Mouse (Mus musculus): ENCODE results near the gene Smok2b.
A peak's percentile ranks its signal among the peaks of the same experiment; 100 is the strongest.
"Not testable (repeated sequence)": the region's sequence is repeated elsewhere in the genome, so short reads cannot be mapped to it uniquely, and the experiment has no call there.

Smok2b gene

GRCm38 (mm10) chr17:13229957-13230356 is at the start of gene Smok2b:
TSS of gene Smok2b (plus strand) at chr17:13230257.
- DNase-seq = not testable (repeated sequence)

GRCm38 (mm10) chr17:13180491-13180890 is 49.6 kb upstream of the Smok2b start:
- not testable (repeated sequence) for DNase-seq

- DNase-seq = not testable (repeated sequence)
These were observed 47.3 kb upstream of the Smok2b start for GRCm38 (mm10) chr17:13182712-13183111.

- DNase-seq = not testable (repeated sequence)
These were observed 45.5 kb upstream of the Smok2b start for GRCm38 (mm10) chr17:13184514-13184913.

- DNase-seq = not testable (repeated sequence)
These were observed 43.5 kb upstream of the Smok2b start for GRCm38 (mm10) chr17:13186541-13186940.

GRCm38 (mm10) chr17:13187621-13188020 is 42.4 kb upstream of the Smok2b start:
- DNase-seq = not testable (repeated sequence)

GRCm38 (mm10) chr17:13188846-13189245 is 41.2 kb upstream of the Smok2b start:
- DNase-seq = not testable (repeated sequence)

- DNase-seq = not testable (repeated sequence)
These were observed 39.0 kb upstream of the Smok2b start for GRCm38 (mm10) chr17:13190836-13191583.

GRCm38 (mm10) chr17:13196486-13196885 is 33.6 kb upstream of the Smok2b start:
- peak; percentile 10 for DNase-seq

- not testable (repeated sequence) for DNase-seq
These were observed 31.2 kb upstream of the Smok2b start for GRCm38 (mm10) chr17:13198812-13199211.

GRCm38 (mm10) chr17:13199880-13200409 is 30.1 kb upstream of the Smok2b start:
- DNase-seq = not testable (repeated sequence)

GRCm38 (mm10) chr17:13201551-13201950 is 28.5 kb upstream of the Smok2b start:
- not testable (repeated sequence) for DNase-seq

- not testable (repeated sequence) for DNase-seq
These were observed 27.5 kb upstream of the Smok2b start for GRCm38 (mm10) chr17:13202453-13203107.

GRCm38 (mm10) chr17:13205247-13205646 is 24.8 kb upstream of the Smok2b start:
- DNase-seq = not testable (repeated sequence)

GRCm38 (mm10) chr17:13206491-13206890 is 23.6 kb upstream of the Smok2b start:
- no peak for DNase-seq

GRCm38 (mm10) chr17:13208460-13208859 is 21.6 kb upstream of the Smok2b start:
- not testable (repeated sequence) for DNase-seq

- DNase-seq = no peak
These were observed 17.8 kb upstream of the Smok2b start for GRCm38 (mm10) chr17:13212136-13212850.

GRCm38 (mm10) chr17:13214169-13214568 is 15.9 kb upstream of the Smok2b start:
- DNase-seq = no peak

- peak; percentile 17 for DNase-seq
These were observed 14.5 kb upstream of the Smok2b start for GRCm38 (mm10) chr17:13215595-13215994.

- DNase-seq = no peak
These were observed 9.2 kb upstream of the Smok2b start, which contains the start of gene Smok2a for GRCm38 (mm10) chr17:13220888-13221287. TSS of gene Smok2a (plus strand) at chr17:13221188.

GRCm38 (mm10) chr17:13221921-13222320 is 8.1 kb upstream of the Smok2b start:
- not testable (repeated sequence) for DNase-seq

- not testable (repeated sequence) for DNase-seq
These were observed 9.4 kb downstream of the Smok2b start for GRCm38 (mm10) chr17:13239461-13239860.
